Mouse (Mus musculus): ENCODE results near the gene Ppp6r1.

The Ppp6r1 gene

DNA sequence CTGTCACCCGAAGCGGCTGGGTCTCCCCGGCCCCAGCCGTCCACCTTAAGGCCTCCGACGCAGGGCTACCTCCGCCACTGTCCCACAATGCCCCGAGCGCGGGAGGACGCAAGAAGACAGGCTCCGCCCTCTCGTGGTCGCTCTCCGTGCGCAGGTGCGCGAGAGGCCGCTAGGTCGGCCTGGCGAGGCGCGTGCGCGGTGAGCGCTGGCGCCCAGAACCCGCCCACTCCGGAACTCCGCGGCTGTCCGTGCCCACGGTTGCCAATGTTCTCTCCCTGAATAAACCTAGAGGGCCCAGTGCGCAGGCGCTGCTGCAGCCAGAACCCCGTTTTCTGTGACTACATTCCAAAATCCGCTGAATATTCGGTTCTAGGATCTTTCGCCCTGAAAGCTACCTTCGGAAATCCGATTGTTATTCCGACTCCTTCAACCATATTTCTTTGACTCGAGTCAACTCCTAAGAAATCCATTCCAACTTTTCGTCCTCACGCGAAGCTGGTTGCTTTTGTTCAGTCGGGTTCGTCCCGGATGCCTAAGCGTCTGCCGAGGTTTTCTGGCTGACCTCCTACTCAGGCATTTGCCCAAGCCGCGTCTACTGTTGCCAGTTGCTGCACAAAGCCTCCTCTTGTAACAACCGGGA, at the start of gene Ppp6r1:
TSS of gene Ppp6r1 (minus strand) at position 108 of the 640 bp plus-strand sequence.
- peak; percentile 96 for DNase-seq (ENCODE audit: low read depth, low spot score)

DNA sequence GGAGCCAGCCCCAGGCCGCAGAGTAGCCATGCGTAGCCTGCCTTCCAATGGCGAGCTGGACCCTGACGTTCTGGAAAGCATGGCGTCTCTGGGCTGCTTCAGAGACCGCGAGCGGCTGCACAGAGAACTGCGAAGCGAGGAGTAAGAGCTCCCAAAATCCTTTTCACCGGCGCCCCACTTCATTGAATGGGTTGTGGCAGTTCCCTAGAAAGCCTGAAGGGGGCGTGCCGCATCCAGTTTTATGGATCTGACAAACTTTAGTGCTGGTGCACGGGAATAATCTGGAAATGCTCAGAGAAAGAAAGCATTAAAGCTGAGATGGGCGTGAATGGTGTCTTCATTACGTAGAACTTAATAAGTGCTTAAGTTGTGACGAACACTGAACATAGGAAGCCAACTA, 46.3 kb upstream of the Ppp6r1 start:
- peak; percentile 75 for DNase-seq (ENCODE audit: low read depth, low spot score)

DNA sequence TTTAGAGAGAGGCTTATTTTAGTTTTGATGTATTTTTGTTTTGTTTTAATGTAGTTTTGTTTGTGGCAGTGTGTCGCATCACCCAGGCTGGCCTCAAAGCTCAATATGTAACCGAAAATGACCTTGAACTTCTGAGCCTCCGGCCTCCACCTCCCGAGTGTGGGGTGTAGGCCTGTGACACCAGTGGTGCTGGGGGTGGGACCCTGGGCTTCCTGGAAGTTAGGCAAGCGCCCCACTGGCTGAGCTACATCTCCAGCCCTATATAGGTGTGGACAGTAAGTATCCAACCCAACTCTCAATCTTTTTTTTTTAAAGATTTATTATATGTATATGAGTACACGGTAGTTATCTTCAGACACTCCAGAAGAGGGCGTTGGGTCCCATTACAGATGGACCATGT, 44.4 kb upstream of the Ppp6r1 start:
- DNase-seq (ENCODE audit: low read depth, low spot score), result peak; percentile 68

DNA sequence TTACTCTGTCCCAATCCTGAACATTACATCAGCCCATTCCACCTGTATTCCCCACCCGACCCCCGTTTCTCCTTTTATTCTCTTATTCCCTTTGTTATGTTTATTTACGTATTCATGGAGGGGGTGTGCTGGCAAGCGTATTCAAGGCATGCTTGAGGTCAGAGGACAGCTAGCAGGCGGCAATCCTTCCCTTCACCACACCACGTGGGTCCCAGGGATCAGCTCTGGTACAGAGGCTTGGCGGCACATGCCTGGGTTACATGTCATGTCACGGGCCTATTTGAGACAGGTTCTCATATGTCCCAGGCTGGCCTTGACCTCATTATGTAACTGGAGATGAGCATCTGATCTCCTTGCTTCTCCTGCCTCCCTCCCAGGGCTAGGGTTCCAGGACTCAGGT, 43.5 kb upstream of the Ppp6r1 start:
- DNase-seq (ENCODE audit: low read depth, low spot score), result peak; percentile 95

DNA sequence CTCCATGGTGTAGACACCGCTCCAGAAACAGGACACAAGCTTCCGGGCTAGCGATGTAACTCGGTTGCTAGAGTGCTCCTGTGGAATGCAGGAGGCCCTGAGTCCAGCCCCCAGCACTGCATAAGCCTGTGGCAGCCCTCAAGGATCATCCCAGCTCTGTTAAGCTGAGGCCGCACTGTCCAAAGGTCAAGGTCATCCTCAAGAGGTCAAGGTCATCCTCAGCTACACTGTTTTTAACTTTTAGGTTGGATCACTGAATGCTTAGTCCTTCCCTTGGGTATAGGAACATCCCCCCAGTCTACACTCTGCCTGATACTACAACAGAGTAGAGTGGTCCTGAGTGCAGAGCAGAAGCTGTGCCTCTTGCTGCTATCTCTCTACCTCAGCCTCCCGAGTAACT, 34.2 kb upstream of the Ppp6r1 start:
- DNase-seq (ENCODE audit: low read depth, low spot score), result peak; percentile 85

DNA sequence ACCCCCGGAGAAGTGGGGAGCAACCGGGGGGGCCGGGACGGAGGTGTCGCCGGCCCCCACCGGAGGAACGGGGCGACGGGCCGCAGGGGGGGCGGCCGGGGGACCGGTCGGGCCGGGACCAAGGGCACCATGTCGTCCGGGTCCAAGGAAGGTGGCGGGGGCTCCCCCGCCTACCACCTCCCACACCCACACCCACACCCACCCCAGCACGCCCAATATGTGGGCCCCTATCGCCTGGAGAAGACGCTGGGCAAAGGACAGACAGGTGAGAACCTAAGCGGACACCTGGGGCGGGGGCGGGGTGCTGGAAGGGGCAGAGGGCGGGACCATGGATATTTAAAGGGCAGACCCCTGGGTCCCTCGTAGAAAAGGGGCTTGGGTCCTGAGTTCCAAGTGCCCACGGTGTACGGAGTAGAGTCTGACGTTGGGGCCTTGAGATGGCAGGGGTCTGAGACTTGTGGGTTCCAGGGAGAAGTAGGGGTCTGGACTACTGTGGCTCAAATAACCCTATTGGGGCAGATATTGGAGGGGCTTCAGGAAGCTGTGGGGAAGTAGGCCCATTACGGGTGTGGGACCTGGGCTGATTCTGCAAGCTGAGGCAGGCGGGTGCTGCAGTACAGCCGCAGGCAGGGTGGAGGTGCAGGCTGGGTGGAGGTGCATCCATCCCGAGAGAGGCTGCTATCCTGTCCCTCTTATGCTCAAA, 32.3 kb upstream of the Ppp6r1 start:
- DNase-seq (ENCODE audit: low read depth, low spot score), result no peak

DNA sequence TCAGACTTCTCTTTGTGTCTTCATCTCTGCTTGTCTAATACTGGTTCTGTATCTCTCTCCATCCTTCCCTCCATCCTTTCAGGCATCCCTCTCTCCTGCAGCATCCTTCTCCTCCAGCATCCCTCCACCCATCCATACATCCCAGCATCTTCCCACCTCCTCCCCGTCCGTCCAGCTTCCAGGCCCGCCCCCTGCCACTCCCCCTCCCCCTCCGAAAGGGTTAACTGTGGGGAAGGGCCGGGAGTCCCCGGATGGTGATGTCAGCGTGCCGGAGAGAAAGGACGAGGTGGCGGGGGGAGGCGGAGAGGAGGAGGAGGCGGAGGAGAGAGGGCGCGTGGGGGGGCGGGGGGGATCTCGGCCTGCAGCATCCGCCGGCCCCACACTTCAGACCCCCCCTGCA, 31.6 kb upstream of the Ppp6r1 start, which contains the start of gene Brsk1:
TSS of gene Brsk1 (plus strand) at position 218 of the 400 bp plus-strand sequence.
- DNase-seq (ENCODE audit: low read depth, low spot score), result peak; percentile 83

DNA sequence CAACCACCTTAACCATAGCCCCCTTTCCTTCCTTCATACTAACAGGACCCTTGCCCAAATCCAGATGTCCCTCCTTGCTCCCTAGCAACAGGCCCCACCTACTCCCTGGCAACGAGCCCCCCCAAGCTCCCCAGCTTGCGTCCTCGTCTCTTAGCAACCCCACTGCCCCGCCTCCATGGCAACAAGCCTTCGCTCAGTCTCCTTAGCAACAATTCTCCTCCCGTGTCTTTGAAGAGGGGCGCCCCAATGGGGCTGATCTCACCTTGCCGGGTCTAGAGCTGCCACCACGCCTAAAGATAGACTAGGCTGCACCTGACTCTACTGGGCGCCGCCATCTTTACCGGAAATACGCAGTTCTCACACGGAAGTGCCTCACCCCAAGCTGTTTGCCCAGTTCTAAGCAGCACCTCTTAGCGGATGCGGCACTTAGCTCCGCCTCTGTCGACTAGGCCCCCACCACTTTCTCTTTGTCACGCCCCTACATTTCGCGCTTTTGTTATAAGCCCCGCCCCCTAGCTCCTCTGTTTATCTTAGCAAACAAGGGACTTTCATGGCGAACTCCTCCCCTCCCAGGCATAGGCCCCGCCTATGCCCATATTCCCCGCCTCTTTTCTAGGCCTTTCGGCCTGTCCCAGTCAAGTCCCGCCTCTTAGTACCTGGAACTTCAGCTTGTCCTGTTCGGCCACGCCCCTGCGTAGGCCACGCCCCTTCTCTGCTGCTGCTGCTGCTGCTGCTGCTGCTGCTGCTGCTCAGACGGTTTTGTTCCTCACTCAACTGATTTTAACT, 26.0 kb upstream of the Ppp6r1 start, which contains the start of gene Hspbp1:
TSS of gene Hspbp1 (minus strand) at position 437 of the 786 bp plus-strand sequence.
- DNase-seq (ENCODE audit: low read depth, low spot score), result peak; percentile 100

DNA sequence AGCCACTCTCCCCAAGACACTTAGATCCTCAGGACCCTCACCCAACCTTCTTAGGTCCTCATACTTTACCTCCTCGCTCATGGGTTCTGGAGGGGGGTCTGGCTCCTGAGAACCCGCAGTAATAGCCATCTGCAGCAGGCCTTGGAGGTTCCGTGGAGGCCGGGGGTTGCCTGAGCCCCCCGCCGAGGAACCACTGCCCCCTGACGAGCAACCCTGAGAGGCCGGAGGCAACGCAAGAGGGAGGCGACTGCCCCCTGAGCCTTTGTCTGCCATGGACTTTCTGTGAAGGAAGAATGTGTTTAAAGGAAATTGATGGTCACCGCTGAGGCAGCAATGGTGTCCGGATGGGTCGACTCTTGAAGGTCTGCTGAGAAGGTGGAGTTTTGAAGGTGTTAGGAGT, 25.4 kb upstream of the Ppp6r1 start:
- DNase-seq (ENCODE audit: low read depth, low spot score), result no peak

DNA sequence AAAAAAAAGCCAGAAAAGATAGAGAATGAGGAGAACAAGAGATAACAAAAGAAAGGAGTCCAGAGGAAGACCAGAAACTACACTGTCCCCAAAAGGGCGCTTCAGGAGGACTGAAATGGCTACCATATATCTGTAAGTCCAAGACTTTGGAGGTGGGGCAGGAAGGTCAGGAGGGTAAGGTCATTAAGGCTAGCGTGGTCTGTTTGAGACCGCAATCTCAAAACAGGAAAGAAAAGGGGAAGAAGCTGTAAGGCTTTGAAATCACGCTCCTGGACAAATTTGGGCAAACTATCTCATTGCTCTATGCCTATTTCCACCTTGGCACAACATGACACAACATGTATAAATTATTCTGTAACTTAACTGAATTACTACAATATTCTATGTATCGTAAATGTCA, 24.5 kb upstream of the Ppp6r1 start:
- DNase-seq (ENCODE audit: low read depth, low spot score), result no peak

DNA sequence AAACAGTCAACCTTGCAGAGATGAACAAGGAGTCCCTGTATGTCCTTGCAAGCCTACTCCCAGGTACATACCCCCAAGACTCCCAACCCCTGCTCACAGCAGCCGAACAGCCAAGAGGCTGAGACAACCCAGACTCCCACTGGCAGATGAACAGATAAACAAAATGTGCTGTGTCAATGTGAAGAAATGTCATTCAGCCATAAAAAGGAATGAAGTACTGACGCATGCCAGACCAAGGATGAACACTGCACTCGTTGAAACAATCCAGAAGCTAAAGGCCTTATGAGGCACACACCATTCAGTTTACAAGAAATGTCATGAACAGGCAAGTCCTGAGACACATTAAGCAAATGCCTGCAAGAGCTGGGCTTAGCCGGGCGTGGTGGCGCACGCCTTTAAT, 16.4 kb upstream of the Ppp6r1 start:
- DNase-seq (ENCODE audit: low read depth, low spot score), result no peak

DNA sequence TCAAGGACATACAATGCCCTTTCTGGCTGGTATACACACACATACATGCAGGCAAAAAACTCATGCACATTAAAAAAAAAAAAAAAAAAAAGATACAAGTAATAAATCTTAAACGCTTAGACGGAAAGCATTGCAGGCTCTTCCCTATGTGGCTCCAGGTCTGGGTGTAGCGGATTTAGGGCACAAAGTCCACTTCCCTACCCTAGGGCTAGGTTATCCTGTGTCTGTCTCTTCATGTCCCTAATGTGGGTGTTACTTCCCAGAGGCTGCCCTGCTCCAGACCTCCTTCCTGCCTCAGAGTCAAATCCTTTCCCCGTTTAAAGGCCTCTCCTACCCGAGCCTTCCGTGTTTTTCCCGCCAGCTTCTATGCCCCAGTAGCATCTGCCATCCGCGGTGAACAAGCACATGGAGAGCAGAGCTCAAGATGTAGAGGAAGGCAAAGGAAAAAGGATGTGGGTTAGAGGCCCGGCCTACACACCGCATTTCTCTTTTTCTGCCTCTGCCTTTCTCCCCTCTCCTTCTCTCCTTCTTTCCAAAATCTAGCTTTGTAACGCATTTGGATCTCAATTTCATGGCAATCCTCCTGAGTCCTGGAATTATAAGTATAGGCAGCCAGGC, 15.4 kb upstream of the Ppp6r1 start:
- no peak for DNase-seq (ENCODE audit: low read depth, low spot score)

DNA sequence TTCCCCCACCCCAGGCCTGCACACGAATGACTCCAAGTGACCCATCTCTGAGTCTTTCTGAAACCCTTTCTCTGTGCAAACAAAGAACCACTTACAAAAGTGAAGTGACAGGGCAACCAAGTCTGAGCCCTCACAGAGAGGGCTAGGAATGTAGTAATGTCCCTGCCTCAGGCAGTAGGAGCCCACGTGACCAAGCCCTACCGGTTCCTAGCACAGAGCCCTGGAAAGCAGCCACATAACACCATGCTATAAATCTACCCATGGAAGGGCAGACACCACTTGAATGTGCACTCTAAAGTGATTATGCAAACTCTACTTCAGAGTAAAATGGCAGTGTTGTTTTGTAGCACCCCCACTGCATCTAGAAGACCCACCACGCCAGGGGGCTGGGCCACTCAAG, 13.1 kb upstream of the Ppp6r1 start:
- DNase-seq (ENCODE audit: low read depth, low spot score), result no peak

DNA sequence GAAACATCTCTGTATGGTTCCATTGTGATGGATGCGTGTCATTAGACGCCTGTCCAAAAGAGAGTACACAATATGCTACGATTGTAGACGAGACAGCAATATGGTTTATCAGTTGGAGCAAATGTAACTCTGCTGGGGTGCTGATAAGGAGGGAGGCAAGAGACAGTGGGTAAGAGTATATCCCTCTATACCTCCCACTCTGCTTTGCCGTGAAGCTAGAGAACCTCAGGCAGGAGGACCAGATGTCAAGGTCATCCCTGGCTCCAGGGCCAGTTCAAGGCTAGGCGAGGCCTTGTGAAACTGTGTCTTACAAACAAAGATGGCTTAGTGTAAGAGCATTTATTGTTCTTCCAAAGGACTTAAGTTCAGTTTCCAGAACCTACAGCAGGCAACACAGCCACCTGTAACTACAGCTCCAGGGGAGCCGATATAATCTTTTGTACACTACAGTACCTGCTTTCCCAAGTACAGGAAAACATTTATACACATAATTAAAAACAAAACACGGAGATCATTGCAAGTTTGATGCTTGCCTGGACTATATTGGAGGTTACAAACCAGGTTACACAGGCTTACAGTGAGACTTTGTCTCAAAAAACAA, 11.9 kb upstream of the Ppp6r1 start:
- no peak for DNase-seq (ENCODE audit: low read depth, low spot score)

DNA sequence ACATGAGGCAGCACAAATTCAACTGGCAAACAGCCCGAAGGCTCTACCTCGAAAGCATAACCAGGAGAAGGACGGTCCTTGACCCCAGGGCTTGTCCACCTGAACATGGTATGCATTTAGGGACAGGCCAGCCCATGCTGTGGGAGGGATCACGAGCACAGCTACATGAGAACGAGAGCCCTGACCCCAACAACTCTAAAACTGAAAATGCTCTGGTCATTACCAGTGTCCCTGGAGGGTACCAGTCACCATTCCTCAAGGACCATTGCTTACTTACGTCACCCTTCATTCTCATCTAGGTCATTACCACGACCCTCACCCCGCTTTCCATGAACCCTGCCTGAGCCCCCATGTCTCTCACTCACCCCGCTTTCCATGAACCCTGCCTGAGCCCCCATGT, 10.3 kb upstream of the Ppp6r1 start:
- DNase-seq (ENCODE audit: low read depth, low spot score), result no peak

DNA sequence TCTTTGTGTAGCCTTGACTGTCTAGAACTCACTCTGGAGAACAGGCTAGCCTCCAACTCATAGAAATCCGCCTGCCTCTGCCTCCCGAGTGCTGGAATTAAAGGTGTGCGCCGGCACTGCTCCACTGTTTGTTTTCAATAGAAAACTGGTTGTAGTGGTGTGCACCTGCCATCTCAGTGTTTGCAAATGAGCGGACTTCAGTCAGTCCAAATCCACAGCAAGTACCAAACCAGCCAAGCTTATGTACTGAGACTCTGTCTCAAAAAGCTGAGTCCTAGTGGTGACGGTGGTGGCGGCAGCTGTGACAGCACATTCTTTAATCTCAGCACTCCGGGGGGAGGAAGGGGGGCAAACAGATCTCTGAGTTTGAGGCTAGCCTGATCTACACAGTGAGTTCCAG, 9.7 kb upstream of the Ppp6r1 start:
- no peak for DNase-seq (ENCODE audit: low read depth, low spot score)

DNA sequence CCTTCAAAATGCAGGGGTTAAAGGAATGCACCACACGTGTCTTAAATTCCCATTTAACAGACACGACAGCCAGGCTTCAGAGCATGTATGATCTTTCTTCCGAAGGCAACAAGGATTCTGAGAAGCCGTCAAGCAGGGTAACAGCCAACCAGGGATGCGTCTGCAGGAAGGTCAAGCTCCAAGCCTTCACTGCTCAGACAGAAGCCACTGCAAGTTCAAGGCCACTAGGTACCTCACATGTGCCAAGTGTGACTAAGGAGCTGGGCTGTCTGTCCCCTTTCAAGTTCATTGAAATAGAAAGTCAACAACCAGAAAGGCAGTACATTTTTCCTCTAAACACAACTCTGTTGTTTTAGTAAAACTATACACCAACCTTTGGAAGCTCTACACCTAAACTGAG, 8.1 kb upstream of the Ppp6r1 start:
- no peak for DNase-seq (ENCODE audit: low read depth, low spot score)

DNA sequence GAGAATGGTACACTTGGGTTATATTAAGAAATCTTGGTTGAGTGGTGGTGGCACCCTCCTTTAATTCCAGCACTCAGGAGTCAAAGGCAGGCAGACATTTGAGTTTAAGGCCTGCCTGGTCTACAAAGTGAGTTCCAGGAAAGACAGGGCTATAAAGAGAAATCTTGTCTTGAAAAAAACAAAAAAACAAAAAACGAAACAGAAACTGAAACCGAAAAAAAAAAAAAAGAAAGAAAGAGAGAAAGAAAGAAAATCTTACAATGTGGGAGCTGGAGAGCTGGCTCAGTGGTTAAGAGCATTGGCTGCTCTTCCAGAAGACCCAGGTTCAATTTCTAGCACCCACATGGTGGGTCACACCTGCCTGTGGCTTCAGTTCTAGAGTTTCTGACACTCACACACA, 4.9 kb upstream of the Ppp6r1 start:
- DNase-seq (ENCODE audit: low read depth, low spot score), result no peak

DNA sequence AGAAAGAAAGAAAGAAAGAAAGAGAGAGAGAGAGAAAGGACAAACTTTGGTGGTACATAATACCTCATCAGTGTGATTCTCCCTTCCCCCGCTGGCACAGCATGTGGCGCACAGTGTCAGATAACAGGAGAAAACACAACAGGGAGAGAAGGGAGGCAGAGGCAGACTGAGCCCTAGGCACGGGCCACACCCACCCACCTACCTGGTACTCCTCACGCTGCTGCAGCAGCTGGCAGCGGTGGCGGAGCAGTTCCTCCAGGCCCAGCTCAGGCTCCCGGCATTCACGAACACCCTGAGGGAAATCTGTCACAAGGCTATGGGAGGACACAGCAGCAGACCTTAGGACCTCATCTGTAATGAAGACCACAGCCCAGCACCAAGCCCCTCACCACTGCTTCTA, 4.4 kb upstream of the Ppp6r1 start:
- DNase-seq (ENCODE audit: low read depth, low spot score), result no peak

DNA sequence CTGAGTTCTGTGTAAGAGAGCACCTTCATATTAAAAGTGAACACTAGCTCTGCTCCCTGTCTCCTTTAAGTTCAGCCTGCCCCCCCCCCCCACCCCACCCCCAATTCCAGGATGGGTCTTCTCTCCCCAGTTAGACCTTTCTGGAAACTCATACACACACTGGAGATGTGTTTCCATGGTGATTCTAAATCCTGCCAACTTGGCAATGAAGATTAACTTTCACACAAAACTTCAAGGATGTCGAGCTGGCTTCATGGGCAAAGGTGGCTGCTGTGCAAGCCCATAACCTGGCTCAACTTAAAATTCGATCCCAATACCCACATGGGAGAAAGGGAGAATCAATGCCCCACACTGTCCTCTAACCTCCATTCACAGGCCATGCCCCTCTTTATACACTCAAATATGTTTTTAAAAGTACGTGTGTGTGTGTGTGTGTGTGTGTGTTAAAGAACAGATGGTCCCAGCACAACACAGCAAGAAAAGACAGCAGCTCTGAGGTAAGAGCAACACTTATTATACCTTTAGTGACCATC, 1.2 kb upstream of the Ppp6r1 start:
- DNase-seq (ENCODE audit: low read depth, low spot score), result no peak

DNA sequence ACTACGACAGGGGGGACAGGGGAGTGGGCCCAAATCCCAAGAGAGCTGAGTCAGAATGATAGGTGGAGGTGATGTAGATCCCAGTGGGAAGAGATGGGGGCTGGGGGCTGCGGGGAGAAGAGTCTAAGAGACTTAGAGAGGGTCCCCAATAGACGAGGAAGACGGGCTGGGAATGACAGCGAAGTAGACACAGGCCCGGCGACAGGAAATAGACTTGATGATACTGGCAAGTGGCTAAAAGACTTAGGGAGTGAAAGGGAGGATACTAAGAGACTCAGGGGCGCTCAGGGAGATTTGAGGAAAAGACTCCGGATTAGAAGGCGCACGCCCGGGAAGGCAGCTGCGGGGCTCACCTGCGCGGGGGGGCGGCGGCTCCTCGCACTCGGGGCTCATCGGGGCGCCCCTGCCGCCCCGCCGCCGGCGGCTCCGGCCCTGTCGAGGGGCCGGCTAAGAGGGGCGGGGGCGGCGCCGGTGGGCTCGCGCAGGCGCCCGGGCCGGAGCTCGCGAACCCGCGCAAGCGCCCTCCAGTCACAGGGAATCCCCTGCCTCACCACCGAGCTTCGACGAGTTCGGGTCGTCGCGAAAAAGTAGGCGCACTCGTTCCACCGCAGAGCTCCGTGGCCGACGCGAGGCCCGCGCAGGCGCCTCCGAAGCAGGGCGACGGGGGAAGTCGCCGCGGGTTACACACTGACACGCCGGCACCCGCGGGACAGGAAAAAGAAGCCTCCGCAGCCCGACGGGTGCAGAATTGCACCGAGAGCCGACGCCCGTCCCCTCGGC, 501 bp downstream of the Ppp6r1 start:
- peak; percentile 40 for DNase-seq (ENCODE audit: low read depth, low spot score)
